Mouse (Mus musculus) liver (tissue): ENCODE results near the gene Spata4.
"Not testable (repeated sequence)": the region's sequence is repeated elsewhere in the genome, so short reads cannot be mapped to it uniquely, and the experiment has no call there.

ENCODE experiments used
- DNase-seq: peaks from one replicate; pipeline ENCODE4 v3.0.0-alpha.2; 2020; ENCODE audit warnings: mixed read lengths

Spata4 gene

GRCm38 (mm10) chr8:54600671-54601251 lies at the start of gene Spata4:
Gene Spata4 (plus strand): TSS chr8:54600781.
- DNase-seq = peak; percentile 60

DNA sequence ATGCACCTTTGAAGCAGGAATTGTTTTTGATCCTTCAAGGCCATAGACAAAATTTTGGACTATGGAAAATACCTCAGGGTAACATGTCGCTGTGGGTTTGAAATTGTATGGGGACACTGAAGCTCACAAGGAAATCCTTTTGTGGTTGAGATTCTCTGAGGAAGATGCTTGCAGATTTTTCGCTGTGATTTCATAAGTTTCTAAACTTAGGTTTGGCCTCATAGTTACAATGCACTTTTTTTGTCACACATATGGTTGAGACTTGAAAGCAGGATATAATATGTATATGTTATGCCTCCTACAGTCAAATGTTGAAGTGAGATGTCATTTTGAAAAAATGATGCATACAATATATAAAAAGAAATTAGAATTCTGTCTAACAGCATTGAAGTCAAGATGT lies 45.7 kb upstream of the Spata4 start:
- no peak for DNase-seq

- DNase-seq = no peak
Measured at GRCm38 (mm10) chr8:54562137-54562536, 38.4 kb upstream of the Spata4 start.

GRCm38 (mm10) chr8:54565181-54565580 lies 35.4 kb upstream of the Spata4 start:
- no peak for DNase-seq

GRCm38 (mm10) chr8:54565603-54566260 lies 34.8 kb upstream of the Spata4 start:
- DNase-seq = no peak

- no peak for DNase-seq
Measured at GRCm38 (mm10) chr8:54567168-54567567, 33.4 kb upstream of the Spata4 start.

DNA sequence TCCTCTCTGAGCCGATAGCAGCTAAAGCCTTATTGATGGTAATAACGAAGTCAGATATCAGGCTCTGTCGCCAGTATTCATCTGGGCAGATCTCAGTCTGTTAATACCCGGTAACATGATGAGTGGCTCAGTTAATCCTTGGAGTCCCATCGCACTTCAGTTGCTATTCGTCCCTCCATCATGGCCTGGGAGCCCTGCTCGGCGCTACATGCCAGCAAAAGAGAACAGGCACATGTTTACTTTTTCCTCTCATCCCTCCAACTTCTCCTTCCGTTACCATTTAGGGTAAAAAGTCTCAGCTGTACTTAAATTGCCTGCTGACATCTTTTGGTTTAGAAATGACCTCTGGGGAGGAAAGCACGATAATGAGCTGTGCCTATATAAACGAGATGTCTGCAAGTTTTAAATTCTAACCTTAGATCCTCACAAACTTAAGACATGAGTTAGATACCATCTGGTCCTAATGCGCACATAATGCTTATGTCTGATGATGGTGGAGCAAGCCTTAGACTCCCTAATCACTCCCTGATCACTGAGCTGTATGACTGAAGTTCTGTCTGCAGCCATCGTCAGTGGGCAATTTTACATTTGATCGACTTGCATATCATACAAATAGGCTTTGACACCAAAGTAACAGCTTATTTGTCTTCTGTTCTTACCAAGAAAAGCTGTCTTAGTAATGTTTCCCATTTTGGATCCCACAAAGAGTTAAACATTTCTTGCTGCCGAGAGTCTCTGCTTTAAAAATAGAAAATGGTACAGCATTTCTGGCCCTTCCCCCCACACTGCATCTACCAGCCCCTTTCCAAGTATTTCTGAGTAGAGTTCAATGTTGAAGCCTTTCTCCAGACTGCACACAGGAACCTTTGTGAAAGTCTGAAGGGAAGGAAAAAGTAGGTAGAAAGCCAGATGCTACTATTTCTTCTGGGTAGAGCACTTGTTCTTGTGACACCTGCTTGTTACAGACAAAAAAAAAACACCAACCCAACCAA lies 29.7 kb upstream of the Spata4 start:
- DNase-seq = no peak

- no peak for DNase-seq
Measured at GRCm38 (mm10) chr8:54581436-54581835, 19.1 kb upstream of the Spata4 start.

- DNase-seq = no peak
Measured at GRCm38 (mm10) chr8:54582886-54583285, 17.7 kb upstream of the Spata4 start.

- no peak for DNase-seq
Measured at GRCm38 (mm10) chr8:54594634-54595033, 5.9 kb upstream of the Spata4 start.

DNA sequence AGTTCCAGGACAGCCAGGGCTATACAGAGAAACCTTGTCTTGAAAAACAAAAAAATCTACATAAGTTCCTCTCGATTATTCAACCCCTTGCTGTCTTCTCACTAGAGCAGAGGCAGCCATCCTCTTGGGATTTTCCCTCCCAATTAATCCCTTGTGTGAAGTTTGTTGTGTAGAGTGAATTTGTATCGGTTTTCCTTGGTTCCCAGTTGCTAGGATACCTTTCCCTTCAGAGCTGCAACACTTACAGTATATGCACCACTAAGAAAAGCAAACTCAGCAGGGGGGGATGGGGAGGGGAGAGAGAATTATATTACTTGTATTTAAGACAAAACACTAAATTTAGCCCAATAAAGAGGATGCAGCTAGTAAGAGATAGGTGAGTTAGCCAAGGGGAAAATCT lies 4.5 kb upstream of the Spata4 start:
- DNase-seq = no peak

GRCm38 (mm10) chr8:54596940-54597339 lies 3.6 kb upstream of the Spata4 start:
- DNase-seq = no peak

DNA sequence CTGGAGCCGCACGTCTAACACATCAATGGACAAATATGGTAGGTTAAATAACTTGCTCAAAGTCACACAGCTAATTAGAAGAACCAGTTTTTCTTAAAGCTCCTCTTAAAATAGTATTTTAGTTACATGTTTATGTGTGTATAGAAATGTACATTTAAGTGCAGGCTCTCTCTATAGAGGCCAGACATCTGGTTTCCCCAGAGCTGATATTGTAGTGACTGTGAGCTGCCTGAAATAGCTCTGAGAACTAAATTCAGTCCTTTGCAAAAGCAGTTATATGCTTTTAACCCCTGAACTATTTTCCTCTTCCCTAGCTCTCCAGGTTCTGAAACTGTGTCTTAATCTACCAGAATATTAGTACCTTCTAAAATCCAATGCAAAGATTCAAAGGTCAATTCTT lies 3.2 kb upstream of the Spata4 start:
- DNase-seq = no peak

GRCm38 (mm10) chr8:54603440-54603839 lies 2.9 kb downstream of the Spata4 start:
- no peak for DNase-seq

- no peak for DNase-seq
Measured at GRCm38 (mm10) chr8:54609336-54609735, 8.8 kb downstream of the Spata4 start.

GRCm38 (mm10) chr8:54610238-54610637 lies 9.7 kb downstream of the Spata4 start:
- DNase-seq = no peak

- DNase-seq = not testable (repeated sequence)
Measured at GRCm38 (mm10) chr8:54616710-54617109, 16.1 kb downstream of the Spata4 start.

DNA sequence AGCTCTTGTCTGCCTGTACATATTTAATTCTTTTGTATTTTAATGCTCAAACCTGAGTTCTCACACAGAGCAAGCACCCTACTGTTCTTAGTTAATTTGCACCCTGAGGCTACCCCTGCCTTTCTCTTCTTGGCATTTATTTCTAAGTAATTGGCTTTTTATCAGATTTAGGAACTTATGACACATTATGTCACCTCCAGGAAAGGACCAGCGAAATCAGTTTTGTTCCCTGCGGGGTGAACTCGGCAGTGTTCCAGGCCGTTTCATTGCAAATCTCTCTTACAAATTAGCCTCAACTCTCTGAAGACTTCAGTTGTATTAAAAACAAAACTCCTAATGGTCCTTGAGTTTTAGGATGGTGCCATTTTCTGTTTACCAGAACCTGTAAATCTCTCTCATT lies 38.1 kb downstream of the Spata4 start:
- DNase-seq = no peak
